Mouse (Mus musculus) kidney, embryonic 16.5 days (tissue): ENCODE measurements at regions not wholly inside any gene's neighbourhood (a gene's known extent, or its start where the extent isn't known, plus 50 kb on each side); places are given as distances from the start of the nearest gene placed in this dataset.

Experiments used
- ATAC-seq: fragments of 200-750 bp; cut with Nextera tagmentation; 2 replicates; pipeline ENCODE4 v1.8.0; 2017; ENCODE audit warnings: moderate TSS enrichment; ENCODE audit not compliant: low FRiP score, low TSS enrichment
- H3K27ac ChIP-seq: fragments of 300-500 bp; sonication (generic); 2 replicates; pipeline ENCODE4 v1.5.1; 2014; ENCODE audit warnings: low read length
- H3K27me3 ChIP-seq: fragments of 300-500 bp; sonication (generic); 2 replicates; pipeline ENCODE4 v1.6.1; 2014; ENCODE audit warnings: low read length, control low read depth, mixed read lengths; ENCODE audit not compliant: insufficient read depth
- H3K36me3 ChIP-seq: fragments of 300-500 bp; sonication (generic); 2 replicates; pipeline ENCODE4 v1.6.1; 2014; ENCODE audit warnings: low read length, control low read depth, mixed read lengths; ENCODE audit not compliant: insufficient read depth
- H3K4me1 ChIP-seq: fragments of 300-500 bp; sonication (generic); 2 replicates; pipeline ENCODE4 v1.6.1; 2014; ENCODE audit warnings: low read length, control low read depth, mixed read lengths; ENCODE audit not compliant: insufficient read depth
- H3K4me2 ChIP-seq: fragments of 300-500 bp; sonication (generic); replicated peaks from 2 replicates; pipeline ENCODE4 v1.6.1; 2014; ENCODE audit warnings: low read depth, low read length
- H3K4me3 ChIP-seq: fragments of 300-500 bp; sonication (generic); 2 replicates; pipeline ENCODE4 v1.5.1; 2014; ENCODE audit warnings: mild to moderate bottlenecking, low read length
- H3K9ac ChIP-seq: fragments of 300-500 bp; sonication (generic); replicated peaks from 2 replicates; pipeline ENCODE4 v1.6.1; 2014; ENCODE audit warnings: low read length
- H3K9me3 ChIP-seq: fragments of 300-500 bp; sonication (generic); 2 replicates; pipeline ENCODE4 v1.6.1; 2016; ENCODE audit warnings: low read length, control low read depth
- WGBS: fragments of 180-500 bp; shearing (Covaris S2); extraction: QIAGEN DNeasy Blood & Tissue Kit; methylation state at CpG from one replicate; pipeline ENCODE4 v1.1.7; 2014; 5-methylcytosine and 5-hydroxymethylcytosine counted together

DNA sequence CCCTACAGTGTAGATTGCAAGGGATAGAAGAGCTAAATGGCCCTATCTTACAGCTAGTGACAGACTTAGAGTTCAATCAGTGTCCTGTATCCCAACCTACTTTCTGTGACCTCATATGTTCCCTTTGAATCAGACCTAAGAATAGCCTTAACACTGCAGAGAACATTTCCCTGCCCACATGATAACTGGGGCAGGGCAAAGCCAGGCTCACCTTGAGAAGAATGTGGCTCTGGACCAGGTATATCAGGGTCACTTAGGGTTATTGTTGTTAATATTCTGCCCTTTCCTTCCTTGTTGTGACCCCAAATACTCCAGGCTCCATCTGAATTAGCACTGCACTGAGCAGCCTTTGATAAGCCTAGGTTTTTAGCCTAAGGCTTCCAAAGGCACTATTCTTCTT, 536.8 kb upstream of the Gm9747 start:
- Histone ChIP-seq H3K36me3 (no peaks in the 10 kb centered on the region), H3K4me3 (no peak overlapping the region), H3K9ac (no peak overlapping the region), H3K27ac (no peak overlapping the region), H3K27me3 (no peaks in the 10 kb centered on the region), H3K4me2 (no peak overlapping the region), H3K9me3 (no peaks in the 10 kb centered on the region), H3K4me1 (no peaks in the 10 kb centered on the region)
- no peak for ATAC-seq

DNA sequence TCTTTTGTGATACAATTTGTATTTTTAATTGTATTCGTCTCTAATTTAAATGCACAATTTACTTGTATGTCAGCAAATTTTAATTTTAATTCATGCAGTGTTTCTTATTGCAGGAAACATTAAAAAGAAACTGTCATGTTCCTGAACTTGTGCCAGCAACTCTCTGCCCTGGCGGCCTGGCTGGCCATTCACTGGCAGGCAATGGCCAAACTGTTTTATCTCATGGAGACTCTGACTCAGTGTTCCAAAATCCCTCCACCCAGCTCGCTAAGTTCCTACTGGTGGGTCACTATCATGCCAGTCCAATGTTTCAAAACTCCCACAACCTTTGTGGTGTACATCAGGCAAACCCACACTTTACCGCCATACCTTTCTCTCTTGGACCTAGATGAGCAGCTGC, 523.7 kb upstream of the Gm9747 start:
- H3K9ac ChIP-seq: no peak overlapping the region
- H3K27me3 ChIP-seq: no peaks in the 10 kb centered on the region
- no peak for ATAC-seq
- no peaks in the 10 kb centered on the region for H3K9me3 ChIP-seq
- H3K4me1 ChIP-seq: no peaks in the 10 kb centered on the region
- H3K4me2 ChIP-seq: no peak overlapping the region
- 89% methylated on average over 4 of the region's 4 CpGs for WGBS
- H3K36me3 ChIP-seq: no peaks in the 10 kb centered on the region
- H3K27ac ChIP-seq: no peak overlapping the region
- H3K4me3 ChIP-seq: no peak overlapping the region

DNA sequence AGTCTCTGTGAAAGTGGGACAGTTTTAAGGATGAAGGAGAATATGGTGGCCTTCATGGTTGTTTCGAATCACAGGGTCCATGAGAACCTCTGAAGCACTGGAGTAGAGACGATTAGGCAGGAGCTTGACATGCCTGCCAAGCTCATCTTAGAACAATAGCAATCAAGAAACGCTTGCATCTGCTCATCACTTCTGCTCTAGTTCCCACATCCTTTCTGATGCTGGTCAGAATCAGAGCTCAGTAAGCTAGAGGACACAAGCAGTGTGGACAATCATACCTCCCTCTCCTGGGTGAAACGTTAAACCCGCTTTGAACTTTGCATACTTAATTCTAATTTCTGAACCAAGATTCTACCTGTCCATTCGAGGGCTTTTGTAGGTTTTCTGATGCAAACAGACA, 515.8 kb upstream of the Gm9747 start:
- no peak overlapping the region for H3K27ac ChIP-seq
- WGBS: 87% methylated on average over 6 of the region's 6 CpGs

DNA sequence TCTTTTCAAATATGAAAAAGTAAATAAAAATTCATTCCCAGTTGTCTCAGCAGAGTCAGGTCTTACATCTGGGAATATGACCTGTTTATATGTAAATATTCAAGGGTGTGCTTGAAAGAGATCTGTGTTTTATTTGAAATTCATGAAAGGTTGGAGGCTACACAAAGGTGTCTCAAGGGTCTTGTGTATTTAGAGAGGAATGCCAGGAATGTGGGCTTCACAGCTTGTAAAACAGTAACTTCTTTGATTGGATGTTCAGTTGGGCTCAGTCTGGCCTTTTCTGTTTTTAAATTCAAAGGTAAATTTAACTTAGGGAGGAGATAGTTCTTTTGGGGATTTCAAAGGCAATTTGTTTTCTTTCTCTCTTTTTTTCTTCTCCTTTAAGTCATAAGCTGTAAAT, 514.7 kb upstream of the Gm9747 start:
- Histone ChIP-seq H3K4me2 (no peak overlapping the region), H3K9ac (no peak overlapping the region), H3K4me1 (no peaks in the 10 kb centered on the region), H3K27me3 (no peaks in the 10 kb centered on the region), H3K27ac (no peak overlapping the region), H3K4me3 (no peak overlapping the region), H3K36me3 (no peaks in the 10 kb centered on the region), H3K9me3 (no peaks in the 10 kb centered on the region)
- peak; percentile 61; the same call in 1 of the 2 replicates for ATAC-seq

More for the DNA sequence above, 515.8 kb upstream of the Gm9747 start:
- no peaks in the 10 kb centered on the region for H3K4me1 ChIP-seq
- H3K36me3 ChIP-seq: no peaks in the 10 kb centered on the region
- no peak overlapping the region for H3K4me3 ChIP-seq
- ATAC-seq: no peak
- H3K9ac ChIP-seq: no peak overlapping the region
- no peak overlapping the region for H3K4me2 ChIP-seq
- H3K27me3 ChIP-seq: no peaks in the 10 kb centered on the region
- H3K9me3 ChIP-seq: no peaks in the 10 kb centered on the region

DNA sequence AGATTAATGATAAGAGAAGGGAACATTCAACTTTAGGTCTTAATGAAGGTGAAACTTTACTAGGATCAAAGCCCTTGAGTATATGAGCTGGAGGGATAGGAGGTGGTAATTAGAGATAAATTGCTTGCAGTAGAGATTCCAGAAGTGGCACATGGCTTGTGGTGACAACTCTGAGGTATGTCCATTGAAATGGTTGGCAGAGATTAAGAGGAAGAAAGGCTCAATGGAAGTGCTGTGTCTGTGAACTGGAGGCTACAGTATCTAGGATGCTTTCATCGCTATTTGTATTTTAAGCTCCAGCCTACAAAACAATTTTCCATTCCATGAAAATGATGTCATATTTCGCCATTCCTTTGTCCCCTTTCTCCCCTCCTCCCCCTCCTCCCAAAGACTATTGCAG, 508.1 kb upstream of the Gm9747 start:
- WGBS: 82% methylated on average over 2 of the region's 2 CpGs
- ATAC-seq: no peak
- no peak overlapping the region for H3K27ac ChIP-seq
- H3K9me3 ChIP-seq: no peaks in the 10 kb centered on the region
- no peak overlapping the region for H3K9ac ChIP-seq
- no peak overlapping the region for H3K4me3 ChIP-seq
- no peak overlapping the region for H3K4me2 ChIP-seq
- H3K4me1 ChIP-seq: no peaks in the 10 kb centered on the region
- H3K27me3 ChIP-seq: no peaks in the 10 kb centered on the region
- H3K36me3 ChIP-seq: no peaks in the 10 kb centered on the region

DNA sequence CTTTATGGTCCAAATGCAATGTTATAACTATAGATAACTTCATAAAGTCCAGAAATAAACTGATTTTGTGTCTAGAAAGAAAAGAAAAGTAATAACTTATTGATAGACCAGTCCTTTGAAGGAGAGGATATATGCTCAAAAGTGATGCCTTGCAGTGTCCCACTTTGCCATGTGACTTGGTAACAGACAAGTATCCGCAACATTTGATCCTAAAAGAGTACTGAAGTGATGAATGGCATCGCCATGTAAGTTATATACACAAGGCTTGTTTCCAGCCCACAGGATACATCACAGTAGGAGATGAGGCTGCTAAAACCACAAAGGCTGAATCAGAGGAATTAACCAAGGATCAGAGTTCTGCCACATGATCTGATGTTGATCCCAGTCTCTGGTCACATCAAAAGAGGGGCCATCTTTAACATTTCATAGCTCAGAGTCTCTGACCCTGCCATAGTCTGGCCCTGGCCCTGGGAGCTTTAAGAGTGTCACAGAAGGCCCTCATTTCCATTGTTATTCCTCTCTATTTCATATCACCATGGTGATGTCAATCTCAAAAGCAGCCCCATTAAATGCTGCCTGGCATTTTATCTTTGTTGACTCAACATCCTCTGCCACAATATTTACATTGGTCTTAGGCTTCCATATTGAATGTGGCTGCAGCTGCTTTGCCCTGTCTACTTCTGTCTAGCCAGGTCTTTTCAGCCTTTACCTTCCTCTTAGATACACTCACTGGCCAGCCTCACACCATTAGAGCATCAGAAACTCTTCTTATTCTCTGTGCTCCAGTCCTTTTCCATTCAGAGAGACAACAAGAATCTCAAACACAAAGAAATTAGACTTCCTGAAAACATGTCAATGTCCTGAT, 506.4 kb upstream of the Gm9747 start:
- no peak overlapping the region for H3K27ac ChIP-seq
- no peak overlapping the region for H3K4me3 ChIP-seq
- 91% methylated on average over 2 of the region's 2 CpGs for WGBS
- ATAC-seq: no peak
- no peak overlapping the region for H3K9ac ChIP-seq
- no peaks in the 10 kb centered on the region for H3K27me3 ChIP-seq
- H3K4me2 ChIP-seq: no peak overlapping the region
- H3K36me3 ChIP-seq: no peaks in the 10 kb centered on the region
- H3K9me3 ChIP-seq: no peaks in the 10 kb centered on the region
- no peaks in the 10 kb centered on the region for H3K4me1 ChIP-seq

DNA sequence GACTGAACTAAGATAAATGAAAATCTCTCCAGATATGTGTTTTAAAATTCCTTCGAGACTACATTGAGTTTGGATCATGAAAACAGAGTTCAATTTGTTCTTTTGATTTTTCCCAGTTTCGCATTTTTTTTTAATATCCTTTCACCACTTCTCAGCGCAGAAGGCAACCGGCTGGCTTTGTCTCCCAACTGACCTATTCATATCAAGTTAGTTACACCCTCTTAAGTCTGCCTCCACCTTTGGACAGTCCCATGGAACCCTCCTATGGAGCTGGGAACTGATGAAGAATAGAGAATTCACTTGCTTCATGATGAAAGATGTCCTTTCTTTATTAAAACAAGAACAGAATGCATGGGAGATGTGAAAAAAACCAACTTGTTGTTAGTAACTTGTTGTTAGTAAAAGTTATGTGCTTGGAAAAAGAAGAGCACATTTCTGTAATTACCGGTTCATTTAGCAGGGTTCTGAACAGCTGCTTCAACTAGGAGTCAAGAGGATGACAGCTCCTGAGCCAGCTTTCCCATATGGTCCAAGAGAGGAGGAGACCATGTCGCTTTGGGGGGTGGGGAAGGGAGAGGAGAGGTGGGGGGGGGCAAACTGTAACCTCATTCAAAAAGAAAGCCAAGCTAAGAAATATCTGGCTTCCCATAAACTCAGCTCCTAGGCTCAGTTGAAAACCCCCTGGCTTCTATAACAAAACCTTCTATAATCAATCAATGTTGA, 495.6 kb upstream of the Gm9747 start:
- Histone ChIP-seq H3K4me3 (no peak overlapping the region), H3K4me2 (no peak overlapping the region)

DNA sequence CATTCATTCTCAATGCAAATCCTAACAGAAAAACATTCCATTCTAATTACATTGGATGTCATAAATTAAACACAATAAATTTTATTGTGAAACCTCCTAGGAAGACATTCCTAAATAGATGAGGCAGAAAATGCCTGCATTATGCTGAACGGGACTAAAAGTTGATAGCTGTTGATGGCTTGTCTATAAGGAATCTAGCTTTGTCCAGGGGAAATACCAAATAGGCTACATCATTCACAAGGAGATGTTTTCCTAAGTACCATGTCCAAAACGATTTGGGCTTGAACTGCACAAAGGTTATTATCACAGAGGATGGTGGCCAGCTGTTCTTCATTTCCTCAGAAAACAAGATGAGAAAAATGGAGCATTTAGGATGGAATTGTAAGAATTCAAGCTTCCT, 494.5 kb upstream of the Gm9747 start:
- Histone ChIP-seq H3K27ac (no peak overlapping the region), H3K4me3 (no peak overlapping the region), H3K9ac (no peak overlapping the region), H3K4me2 (no peak overlapping the region), H3K9me3 (no peaks in the 10 kb centered on the region), H3K27me3 (no peaks in the 10 kb centered on the region), H3K36me3 (no peaks in the 10 kb centered on the region), H3K4me1 (no peaks in the 10 kb centered on the region)
- 35% methylated on average over 2 of the region's 2 CpGs for WGBS
- ATAC-seq: no peak

More for the DNA sequence above, 495.6 kb upstream of the Gm9747 start:
- no peak for ATAC-seq
- Histone ChIP-seq H3K9ac (no peak overlapping the region), H3K4me1 (no peaks in the 10 kb centered on the region), H3K27ac (no peak overlapping the region), H3K9me3 (no peaks in the 10 kb centered on the region), H3K36me3 (no peaks in the 10 kb centered on the region), H3K27me3 (no peaks in the 10 kb centered on the region)
- 83% methylated on average over 6 of the region's 6 CpGs for WGBS

DNA sequence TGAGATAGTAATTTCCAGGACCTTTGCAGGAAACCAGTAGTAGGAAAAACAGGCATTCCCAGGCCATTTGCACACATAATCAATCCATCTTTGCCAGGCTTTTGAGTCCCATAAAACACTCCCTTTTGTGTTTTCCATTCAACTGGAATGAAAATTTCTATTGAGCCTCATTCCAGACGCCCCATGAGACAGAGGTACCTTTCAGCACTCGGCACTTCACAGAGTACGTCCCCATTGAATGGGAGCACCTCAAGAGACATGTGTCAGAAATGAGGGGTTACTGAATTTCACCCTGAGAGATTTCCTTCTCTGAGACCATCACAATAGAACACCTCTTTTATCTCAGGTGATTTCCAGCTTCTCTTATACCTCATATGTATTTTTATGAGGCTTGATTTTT, 493.5 kb upstream of the Gm9747 start:
- H3K4me3 ChIP-seq: no peak overlapping the region
- H3K4me2 ChIP-seq: no peak overlapping the region
- H3K9ac ChIP-seq: no peak overlapping the region
- peaks cover 3% of the 10 kb centered on the region for H3K4me1 ChIP-seq
- H3K36me3 ChIP-seq: no peaks in the 10 kb centered on the region
- H3K27me3 ChIP-seq: no peaks in the 10 kb centered on the region
- H3K9me3 ChIP-seq: no peaks in the 10 kb centered on the region
- ATAC-seq: no peak
- H3K27ac ChIP-seq: no peak overlapping the region
- WGBS: 72% methylated on average over 3 of the region's 3 CpGs

DNA sequence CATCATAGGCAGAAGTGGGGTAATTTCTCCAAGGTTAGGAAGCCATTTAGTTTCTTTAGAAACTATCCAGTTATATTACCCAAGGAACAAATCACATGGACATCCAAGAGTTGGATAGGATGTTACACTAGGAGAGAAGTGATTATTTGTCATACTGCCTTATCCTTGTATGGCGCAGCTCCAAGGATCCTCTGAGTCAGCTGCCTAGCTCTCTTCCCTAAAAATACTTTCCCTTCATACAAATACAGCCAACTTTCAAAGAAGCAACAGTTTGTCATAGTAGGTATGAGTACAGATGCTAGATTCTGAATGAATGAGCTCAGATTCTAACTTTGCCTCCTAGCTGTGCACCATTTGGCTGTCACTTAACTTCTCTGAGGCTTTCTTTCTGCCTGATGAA, 492.9 kb upstream of the Gm9747 start:
- Histone ChIP-seq H3K4me1 (peaks cover 9% of the 10 kb centered on the region), H3K4me3 (no peak overlapping the region), H3K27ac (no peak overlapping the region), H3K27me3 (no peaks in the 10 kb centered on the region), H3K4me2 (no peak overlapping the region), H3K9me3 (no peaks in the 10 kb centered on the region), H3K9ac (no peak overlapping the region), H3K36me3 (no peaks in the 10 kb centered on the region)
- WGBS: 91% methylated on average over 1 of the region's 1 CpGs
- ATAC-seq: no peak
